Mouse (Mus musculus): ENCODE results near the gene Gm9112. TPM values are rescaled to one million over a fixed set of nuclear protein-coding genes. Genes with fewer than 3 reads are reported as not detected.
"Not testable (repeated sequence)": the region's sequence is repeated elsewhere in the genome, so short reads cannot be mapped to it uniquely, and the experiment has no call there.

Gene Gm9112
- total RNA-seq (2015; ENCODE audit: low replicate concordance) (not detected in 2 replicates), total RNA-seq (2017; ENCODE audit: low replicate concordance) (not detected in 2 replicates)

- not testable (repeated sequence) for ATAC-seq (replicated peaks; ENCODE audit: low FRiP score, poor library complexity, severe bottlenecking)
These were observed at the start of gene Gm9112, which contains the start of gene Dmrtc1b for GRCm38 (mm10) chrX:102707535-102707934. Gene Gm9112, minus strand, starts transcription at chrX:102707635. Gene Dmrtc1b, plus strand, starts transcription at chrX:102707865.

DNA sequence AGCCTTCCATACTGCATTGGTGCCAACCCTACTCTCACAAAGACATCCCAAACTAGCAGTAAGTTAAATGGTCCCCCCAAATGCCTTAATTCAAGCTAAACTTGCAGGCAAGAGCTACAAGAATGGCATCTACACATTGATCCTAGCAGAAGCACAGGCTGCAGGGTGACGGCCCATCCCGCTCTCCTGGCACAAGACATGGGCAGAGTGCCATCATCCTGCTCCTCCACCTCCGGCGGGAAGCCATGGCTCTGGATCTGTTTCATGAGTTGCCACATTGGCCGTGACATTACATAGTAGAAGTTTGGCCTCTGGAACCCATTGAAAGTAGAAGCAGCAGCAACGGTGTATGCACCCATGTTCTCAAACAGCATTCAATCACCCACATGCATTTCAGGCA lies 16.8 kb upstream of the Gm9112 start:
- not testable (repeated sequence) for ATAC-seq (replicated peaks; ENCODE audit: low FRiP score, poor library complexity, severe bottlenecking)

DNA sequence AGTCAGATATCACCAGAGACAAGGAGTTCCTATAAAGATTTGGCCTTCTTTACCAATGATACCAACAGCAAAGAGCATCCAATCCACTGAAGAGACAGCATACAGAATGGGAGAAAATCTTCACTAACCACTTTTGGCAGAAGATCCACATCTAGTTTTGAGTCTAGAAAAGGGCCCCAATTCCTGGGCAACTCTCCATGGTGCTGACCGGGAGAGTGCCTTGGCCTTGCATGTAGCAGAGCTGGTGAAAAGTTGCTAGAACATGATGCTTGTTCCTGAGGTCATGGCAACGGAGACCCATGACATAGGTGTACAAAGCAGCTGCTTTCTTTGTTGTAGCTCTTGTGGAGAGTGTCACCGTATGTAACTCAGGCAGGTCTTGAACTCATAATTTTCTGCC lies 6.8 kb downstream of the Gm9112 start:
- not testable (repeated sequence) for ATAC-seq (replicated peaks; ENCODE audit: low FRiP score, poor library complexity, severe bottlenecking)

- not testable (repeated sequence) for ATAC-seq (replicated peaks; ENCODE audit: low FRiP score, poor library complexity, severe bottlenecking)
These were observed 18.2 kb downstream of the Gm9112 start for GRCm38 (mm10) chrX:102689252-102689651.

GRCm38 (mm10) chrX:102686872-102687271 lies 20.6 kb downstream of the Gm9112 start, which contains the start of gene Gm3880:
Gene Gm3880, minus strand, starts transcription at chrX:102686972.
- ATAC-seq (replicated peaks; ENCODE audit: low FRiP score, poor library complexity, severe bottlenecking): not testable (repeated sequence)

DNA sequence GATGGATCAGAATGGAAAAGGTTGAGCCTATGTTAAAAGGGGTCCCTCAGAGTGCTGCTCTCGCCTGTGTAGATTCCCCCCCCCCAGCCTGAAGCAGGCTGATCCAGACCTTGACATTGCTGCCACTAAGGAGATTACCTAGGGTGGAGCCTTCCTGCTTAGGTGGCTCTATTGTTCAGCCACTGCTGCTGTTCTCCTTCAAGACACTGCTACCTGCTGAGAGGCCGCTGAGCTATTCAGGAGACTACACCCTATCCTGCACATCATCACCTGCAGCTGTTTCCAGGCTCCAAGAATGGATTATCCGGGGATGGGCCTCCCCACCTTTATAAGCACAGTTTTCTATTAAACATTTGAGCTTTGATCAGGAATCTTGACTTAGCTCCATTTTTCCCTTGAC lies 22.7 kb downstream of the Gm9112 start:
- ATAC-seq (replicated peaks; ENCODE audit: low FRiP score, poor library complexity, severe bottlenecking): not testable (repeated sequence)

- no peak for ATAC-seq (replicated peaks; ENCODE audit: low FRiP score, poor library complexity, severe bottlenecking)
These were observed 40.8 kb downstream of the Gm9112 start for GRCm38 (mm10) chrX:102666641-102667040.

- ATAC-seq (replicated peaks; ENCODE audit: low FRiP score, poor library complexity, severe bottlenecking): no peak
These were observed 46.7 kb downstream of the Gm9112 start for GRCm38 (mm10) chrX:102660712-102661111.

Other genes starting within 250 kb of the Gm9112 start
- gene Hdac8, start 202.3 kb downstream of the Gm9112 start, total RNA-seq (2015; ENCODE audit: low replicate concordance): 5.0 TPM in 1 of 2 replicates, not detected in the other
- gene Hdac8, start 202.3 kb downstream of the Gm9112 start, total RNA-seq (2017; ENCODE audit: low replicate concordance): 3.0 and 7.5 TPM in 2 replicates
- 1.4 and 1.7 TPM in 2 replicates for gene Phka1, start 63.4 kb downstream of the Gm9112 start, total RNA-seq (2015; ENCODE audit: low replicate concordance)
- gene Phka1, start 63.4 kb downstream of the Gm9112 start, total RNA-seq (2017; ENCODE audit: low replicate concordance): 0.53 and 1.9 TPM in 2 replicates
- gene Gm3880, start 20.7 kb downstream of the Gm9112 start, total RNA-seq (2015; ENCODE audit: low replicate concordance): not detected in 2 replicates
- gene Gm3880, start 20.7 kb downstream of the Gm9112 start, total RNA-seq (2017; ENCODE audit: low replicate concordance): not detected in 2 replicates
- not detected in 2 replicates for gene Dmrtc1b, start 230 bp upstream of the Gm9112 start, total RNA-seq (2015; ENCODE audit: low replicate concordance)
- not detected in 2 replicates for gene Dmrtc1b, start 230 bp upstream of the Gm9112 start, total RNA-seq (2017; ENCODE audit: low replicate concordance)
- gene Dmrtc1c1, start 95.3 kb upstream of the Gm9112 start, total RNA-seq (2015; ENCODE audit: low replicate concordance): not detected in 2 replicates
- not detected in 2 replicates for gene Dmrtc1c1, start 95.3 kb upstream of the Gm9112 start, total RNA-seq (2017; ENCODE audit: low replicate concordance)
- gene Dmrtc1c2, start 147.0 kb upstream of the Gm9112 start, total RNA-seq (2015; ENCODE audit: low replicate concordance): not detected in 2 replicates
- not detected in 2 replicates for gene Dmrtc1c2, start 147.0 kb upstream of the Gm9112 start, total RNA-seq (2017; ENCODE audit: low replicate concordance)
- not detected in 2 replicates for gene 1700031F05Rik, start 160.3 kb upstream of the Gm9112 start, total RNA-seq (2015; ENCODE audit: low replicate concordance)
- gene 1700031F05Rik, start 160.3 kb upstream of the Gm9112 start, total RNA-seq (2017; ENCODE audit: low replicate concordance): not detected in 2 replicates
- not detected in 2 replicates for gene Dmrtc1a, start 201.1 kb upstream of the Gm9112 start, total RNA-seq (2015; ENCODE audit: low replicate concordance)
- not detected in 2 replicates for gene Dmrtc1a, start 201.1 kb upstream of the Gm9112 start, total RNA-seq (2017; ENCODE audit: low replicate concordance)
- gene 1700011M02Rik, start 201.3 kb upstream of the Gm9112 start, total RNA-seq (2015; ENCODE audit: low replicate concordance): not detected in 2 replicates
- gene 1700011M02Rik, start 201.3 kb upstream of the Gm9112 start, total RNA-seq (2017; ENCODE audit: low replicate concordance): not detected in 2 replicates
- not detected in 2 replicates for gene 1700018G05Rik, start 220.7 kb upstream of the Gm9112 start, total RNA-seq (2015; ENCODE audit: low replicate concordance)
- not detected in 2 replicates for gene 1700018G05Rik, start 220.7 kb upstream of the Gm9112 start, total RNA-seq (2017; ENCODE audit: low replicate concordance)

Measured in erythroid progenitor cell, adult 5-6 weeks (primary cell).